Mouse (Mus musculus): ENCODE measurements around the gene Pcare.
"Not testable (repeated sequence)": the region's sequence is repeated elsewhere in the genome, so short reads cannot be mapped to it uniquely, and the experiment has no call there.

Gene Pcare

GRCm38 (mm10) chr17:71752831-71753230 is at the start of gene Pcare:
Gene Pcare, minus strand, starts transcription at chr17:71752894.
- no peak for DNase-seq

DNA sequence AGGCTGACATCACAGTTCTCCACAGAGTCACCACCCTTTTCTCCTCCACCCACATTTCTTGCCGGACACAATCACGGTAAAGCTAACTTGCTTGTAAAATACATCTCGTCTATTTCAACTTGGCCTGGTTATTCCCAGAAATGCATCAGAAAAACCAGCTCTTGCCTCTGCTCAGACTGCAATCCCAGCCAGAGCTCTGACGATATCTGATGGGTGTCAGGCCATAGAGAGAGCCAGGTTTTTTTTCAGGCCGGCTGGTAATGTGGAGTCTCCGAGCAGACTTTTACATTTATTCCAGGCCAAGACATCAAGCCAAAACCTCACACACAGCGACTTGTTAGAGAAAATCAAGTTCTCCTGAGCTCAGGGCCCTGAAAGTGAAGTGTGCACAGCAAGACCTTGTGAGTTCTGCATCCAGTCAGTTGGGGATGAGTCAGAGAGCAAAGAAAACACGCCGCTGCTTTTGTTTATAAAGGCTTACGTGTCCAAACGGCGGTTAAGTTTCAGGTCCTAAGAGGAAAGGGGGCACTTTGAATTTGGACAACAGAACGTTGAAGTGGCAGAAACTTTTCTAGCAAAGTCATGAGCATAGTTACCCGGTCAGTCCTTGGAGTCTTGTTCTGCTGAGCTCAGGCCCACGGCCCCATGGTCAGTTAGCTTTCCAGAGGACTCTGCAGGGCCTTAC is 43.0 kb upstream of the Pcare start:
- DNase-seq = no peak

- DNase-seq = no peak
Measured at GRCm38 (mm10) chr17:71791622-71792021, 38.9 kb upstream of the Pcare start.

GRCm38 (mm10) chr17:71791109-71791508 is 38.4 kb upstream of the Pcare start:
- DNase-seq = no peak

DNA sequence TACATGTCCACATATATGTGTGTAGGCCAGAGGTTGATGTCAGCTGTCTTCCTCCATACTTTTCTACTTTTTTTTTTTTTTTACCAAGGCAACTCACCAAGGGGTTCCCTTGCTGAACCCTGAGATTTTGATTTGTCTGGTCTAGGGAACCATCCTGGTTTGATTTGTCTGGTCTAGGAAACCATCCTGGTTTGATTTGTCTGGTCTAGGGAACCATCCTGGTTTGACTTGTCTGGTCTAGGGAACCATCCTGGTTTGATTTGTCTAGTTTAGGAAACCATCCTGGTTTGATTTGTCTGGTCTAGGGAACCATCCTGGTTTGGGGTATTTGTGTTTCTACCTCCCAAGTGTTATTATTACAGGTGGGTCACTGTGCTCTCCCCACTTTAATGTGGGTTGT is 33.8 kb upstream of the Pcare start:
- no peak for DNase-seq

- DNase-seq = peak in 1 of 2 experiments; percentile 16
Measured at GRCm38 (mm10) chr17:71783366-71783735, 30.7 kb upstream of the Pcare start.

GRCm38 (mm10) chr17:71782699-71783365 is 30.1 kb upstream of the Pcare start:
- peak; percentile 19 to 23 for DNase-seq

GRCm38 (mm10) chr17:71782242-71782698 is 29.6 kb upstream of the Pcare start:
- peak; percentile 16 to 39 for DNase-seq

GRCm38 (mm10) chr17:71780945-71781344 is 28.3 kb upstream of the Pcare start:
- peak in 1 of 2 experiments; percentile 10 for DNase-seq

GRCm38 (mm10) chr17:71780490-71780889 is 27.8 kb upstream of the Pcare start:
- DNase-seq = no peak

- no peak for DNase-seq
Measured at GRCm38 (mm10) chr17:71778696-71779095, 26.0 kb upstream of the Pcare start.

DNA sequence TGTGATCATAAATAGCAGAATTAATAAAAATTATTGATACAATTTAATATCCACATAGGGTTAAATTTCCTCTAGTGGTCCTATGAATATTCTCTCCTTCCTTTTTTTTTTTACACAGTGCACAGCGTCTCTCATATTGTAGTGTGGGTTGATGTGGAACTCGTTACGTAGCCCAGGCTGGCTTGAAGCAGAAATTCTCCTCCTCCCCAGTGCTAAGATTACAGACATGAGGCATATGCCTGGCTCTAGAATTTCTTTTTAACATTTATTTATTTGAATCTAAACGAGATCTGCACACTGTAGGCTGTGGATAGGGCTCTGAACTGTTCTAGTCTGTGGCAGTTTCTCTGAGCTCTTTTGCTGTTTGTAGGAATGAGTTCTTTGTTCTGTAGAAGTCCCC is 22.6 kb upstream of the Pcare start:
- DNase-seq = no peak

DNA sequence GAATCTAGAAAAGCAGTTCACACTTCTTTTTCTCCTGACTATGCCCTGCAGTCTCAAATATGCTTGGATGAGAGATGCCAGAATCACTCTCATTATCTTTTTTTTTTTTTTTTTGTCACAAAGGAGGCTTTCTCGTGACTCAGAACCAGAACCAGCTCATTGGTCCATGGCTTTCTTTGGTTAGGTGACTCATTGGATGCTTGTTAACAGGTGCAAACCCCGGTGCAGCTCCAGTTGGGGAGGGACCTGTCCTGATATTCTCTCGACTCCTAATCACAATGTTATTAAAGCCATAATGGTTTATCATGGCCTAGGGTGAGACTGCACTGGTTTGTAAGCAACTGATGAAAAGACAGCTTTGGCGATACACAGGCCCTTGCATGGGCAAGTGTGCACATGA is 21.5 kb upstream of the Pcare start:
- DNase-seq = no peak

DNA sequence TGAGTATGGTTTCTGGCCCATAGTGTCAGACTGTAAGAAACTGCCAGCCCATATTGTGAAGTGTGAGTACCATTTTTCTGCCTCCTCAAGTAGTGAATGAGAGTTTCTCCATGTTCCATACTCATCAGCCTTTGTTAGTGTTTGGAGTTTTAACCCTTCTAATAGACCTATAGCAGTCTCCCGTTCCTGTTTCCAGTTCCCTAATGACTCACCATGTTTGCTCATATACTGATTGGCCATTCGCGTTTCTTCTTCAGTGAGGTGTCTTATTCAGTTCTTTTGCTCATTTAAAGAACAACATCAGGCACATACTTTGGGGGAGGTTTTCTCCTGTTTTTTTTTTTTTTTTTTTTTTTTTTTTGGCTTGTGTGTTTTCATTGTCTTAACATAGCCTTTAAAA is 18.0 kb upstream of the Pcare start:
- no peak for DNase-seq

DNA sequence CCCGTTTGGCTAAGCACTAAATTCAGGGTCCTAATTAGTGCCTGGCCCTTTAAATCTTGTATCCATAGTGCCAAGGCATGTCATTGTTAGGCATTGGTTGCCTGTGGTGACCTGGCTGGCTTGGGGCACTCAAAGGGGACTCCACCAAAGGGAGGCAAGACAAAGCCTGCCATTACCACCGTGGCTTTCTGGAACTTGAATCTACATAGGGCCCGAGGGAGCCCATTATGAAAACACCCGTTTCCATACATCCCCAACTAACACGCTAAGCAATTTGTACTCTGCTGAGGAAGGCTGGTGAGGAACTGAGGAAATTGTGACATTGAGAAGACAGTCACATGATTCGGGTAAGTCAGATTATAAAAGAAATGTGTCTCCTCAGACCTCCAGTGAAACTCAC is 16.9 kb upstream of the Pcare start:
- DNase-seq = no peak

- not testable (repeated sequence) for DNase-seq
Measured at GRCm38 (mm10) chr17:71768173-71768572, 15.5 kb upstream of the Pcare start, which contains the start of gene Clip4. Gene Clip4, plus strand, starts transcription at chr17:71768473.

DNA sequence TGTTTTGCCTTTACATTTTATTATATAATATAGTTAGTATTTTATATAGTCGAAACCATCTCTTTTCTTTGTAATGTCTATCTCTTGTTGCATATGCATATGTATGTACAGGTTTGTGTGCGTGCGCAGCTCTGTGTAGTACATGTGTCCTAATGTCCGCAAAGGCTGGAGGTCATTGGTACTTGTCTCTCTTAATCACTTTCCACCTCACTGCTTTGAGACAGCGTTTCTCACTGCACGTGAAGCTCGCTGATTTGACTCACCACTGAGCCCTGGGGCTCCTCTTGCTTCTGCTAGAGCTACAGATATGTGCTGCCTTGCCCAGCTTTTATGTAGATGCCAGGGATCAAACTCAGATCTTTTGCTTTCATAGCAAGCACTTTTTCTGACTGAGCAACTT is 7.8 kb upstream of the Pcare start:
- no peak for DNase-seq

- peak; percentile 46 to 75 for DNase-seq
Measured at GRCm38 (mm10) chr17:71749616-71750168, 3.0 kb downstream of the Pcare start.

DNA sequence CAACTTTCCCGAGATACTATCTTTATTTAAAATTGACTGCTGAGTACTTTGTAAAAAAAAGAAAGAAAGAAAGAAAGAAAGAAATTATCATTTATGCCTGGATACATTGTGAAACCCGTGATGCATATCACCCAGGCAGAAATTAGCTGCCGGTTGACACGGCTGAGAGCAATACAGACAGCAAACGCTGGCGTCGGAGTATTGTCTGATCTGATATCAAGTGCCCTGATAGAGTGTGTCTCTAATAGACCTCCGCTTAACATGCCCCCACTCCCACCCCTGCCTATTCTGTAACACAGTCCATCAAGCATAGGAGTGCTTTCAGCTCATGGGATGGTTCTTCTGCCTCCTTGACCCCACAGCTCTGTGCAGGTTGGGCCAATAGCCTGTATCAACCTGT is 5.1 kb downstream of the Pcare start:
- DNase-seq = no peak

DNA sequence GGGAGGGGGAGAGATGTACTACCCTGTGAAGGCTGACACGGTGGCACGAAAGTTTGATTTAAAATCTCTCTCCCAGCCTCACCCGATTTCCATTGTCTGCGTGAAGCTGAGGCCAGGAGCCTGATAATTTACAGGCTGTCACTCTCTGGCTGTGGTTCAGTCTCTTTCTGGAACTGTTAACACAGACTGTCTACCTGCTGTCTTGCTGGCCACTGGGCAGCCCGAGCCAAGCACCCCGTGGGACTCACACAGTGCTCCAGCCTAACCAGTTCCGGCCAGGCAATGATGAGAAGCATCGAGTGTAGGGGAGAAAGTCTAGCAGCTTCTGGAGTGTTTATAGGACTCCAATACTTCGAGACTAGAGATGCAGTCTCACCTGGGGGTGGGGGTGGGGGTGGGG is 6.6 kb downstream of the Pcare start:
- peak; percentile 71 to 80 for DNase-seq

DNA sequence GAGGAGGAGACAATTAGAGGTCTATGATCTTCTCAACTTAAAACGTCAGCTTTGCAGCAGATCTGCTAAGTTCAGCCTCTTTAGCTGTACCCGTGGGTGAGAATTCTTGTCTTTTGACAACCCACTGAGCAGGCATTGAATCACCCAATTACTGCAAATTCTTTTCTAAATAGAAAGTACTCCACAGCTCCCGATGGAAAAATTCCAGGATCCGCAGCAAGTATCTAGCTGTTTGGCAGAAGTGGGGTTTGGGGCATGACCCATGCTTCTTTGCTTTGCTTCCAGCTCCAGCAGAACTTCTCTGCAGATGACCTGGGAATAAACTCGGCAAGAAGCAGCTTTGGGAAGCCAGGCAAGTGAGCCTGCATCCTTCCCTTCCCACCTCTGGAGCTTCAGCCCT is 9.8 kb downstream of the Pcare start:
- no peak for DNase-seq

DNA sequence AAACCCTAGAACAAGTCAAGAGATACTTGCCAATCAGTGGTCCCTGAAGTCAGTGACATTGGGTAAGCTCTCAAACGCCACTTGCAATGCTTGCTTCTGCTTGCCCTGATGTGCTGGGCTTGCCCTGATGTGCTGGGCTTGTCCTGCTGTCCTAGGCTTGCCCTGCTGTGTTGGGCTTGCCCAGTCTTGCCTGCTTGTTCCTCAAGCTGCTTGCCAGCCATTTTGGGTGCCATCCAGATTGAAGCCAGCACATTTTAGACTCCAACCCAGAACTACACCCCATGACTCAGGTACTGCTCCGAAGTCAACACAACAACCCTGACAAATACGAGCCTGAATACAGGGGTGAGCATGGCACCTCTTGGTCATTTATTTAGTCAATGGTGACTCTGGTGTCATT is 10.5 kb downstream of the Pcare start:
- no peak for DNase-seq

- no peak for DNase-seq
Measured at GRCm38 (mm10) chr17:71736442-71736841, 16.3 kb downstream of the Pcare start.

DNA sequence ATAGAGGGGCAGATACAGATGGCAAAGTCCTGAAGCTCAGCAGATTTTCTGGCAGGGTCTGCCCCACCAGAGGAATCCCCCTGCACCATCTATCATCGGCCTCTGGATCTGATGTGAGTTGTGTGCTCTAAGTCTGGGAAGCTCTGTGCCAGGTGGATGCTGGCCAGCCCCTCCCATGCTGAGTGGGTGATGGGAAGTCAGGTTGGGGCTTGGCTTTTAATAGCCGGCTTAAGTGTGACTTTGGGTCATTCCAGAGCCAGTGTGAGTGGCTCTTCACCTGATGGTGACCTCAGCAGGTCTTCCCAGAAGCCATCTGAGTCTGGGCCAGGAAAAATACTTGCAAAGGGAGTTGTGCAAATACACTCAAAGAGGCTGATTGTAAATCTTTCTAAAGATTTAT is 22.0 kb downstream of the Pcare start:
- no peak for DNase-seq
